Mouse (Mus musculus): ENCODE measurements around the gene Edn3. TPM values are rescaled to one million over a fixed set of nuclear protein-coding genes. Genes with fewer than 3 reads are reported as not detected.

Gene Edn3
- polyA plus RNA-seq, 1 experiment from 2014 or later: 13.0 TPM

DNA sequence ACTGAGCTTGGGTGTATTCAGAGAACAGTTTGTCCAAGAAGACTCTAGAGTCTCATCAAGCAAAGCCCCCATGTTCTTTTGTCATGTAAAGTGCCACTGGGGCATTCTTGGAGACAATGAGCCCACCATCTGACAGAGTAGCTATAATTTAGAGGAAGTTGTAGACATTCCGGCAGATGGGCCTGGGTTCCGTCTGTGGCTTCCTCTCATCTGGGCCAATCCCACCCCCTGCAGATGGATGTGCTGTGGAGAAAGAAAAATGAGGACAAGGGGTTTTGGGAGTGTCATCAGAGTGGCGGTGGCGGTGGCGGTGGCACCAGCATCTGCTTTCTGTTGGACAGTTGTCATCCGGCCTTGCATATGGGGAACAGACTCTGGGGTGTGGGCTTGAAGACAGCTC is 42.0 kb downstream of the Edn3 start:
- no peaks in the 10 kb centered on the region for H3K27me3 ChIP-seq (ENCODE audit: control insufficient read depth, insufficient read depth, low read length)
- no peaks in the 10 kb centered on the region for H3K36me3 ChIP-seq (ENCODE audit: control insufficient read depth, insufficient read depth, low read length)
- no peak overlapping the region for H3K27ac ChIP-seq (replicated peaks)
- H3K9me3 ChIP-seq (ENCODE audit: control insufficient read depth, low read length): no peaks in the 10 kb centered on the region
- no peak overlapping the region for H3K9ac ChIP-seq (ENCODE audit: low read length)
- no peak overlapping the region for H3K4me2 ChIP-seq (replicated peaks; ENCODE audit: low read depth)
- H3K4me3 ChIP-seq (ENCODE audit: low read depth, low read length): no peak overlapping the region
- ATAC-seq (ENCODE audit: low FRiP score, low TSS enrichment) (no peak), DNase-seq (ENCODE audit: low spot score) (no peak)
- WGBS: 89% methylated on average over 6 of the region's 6 CpGs
- H3K4me1 ChIP-seq (replicated peaks; ENCODE audit: control insufficient read depth, insufficient read depth): no peaks in the 10 kb centered on the region
- TF ChIP-seq CTCF (IDR thresholded peaks at IDR 0.05; ENCODE audit: low read depth) (no peak), EP300 (optimal IDR thresholded peaks at IDR 0.05) (no peak)

DNA sequence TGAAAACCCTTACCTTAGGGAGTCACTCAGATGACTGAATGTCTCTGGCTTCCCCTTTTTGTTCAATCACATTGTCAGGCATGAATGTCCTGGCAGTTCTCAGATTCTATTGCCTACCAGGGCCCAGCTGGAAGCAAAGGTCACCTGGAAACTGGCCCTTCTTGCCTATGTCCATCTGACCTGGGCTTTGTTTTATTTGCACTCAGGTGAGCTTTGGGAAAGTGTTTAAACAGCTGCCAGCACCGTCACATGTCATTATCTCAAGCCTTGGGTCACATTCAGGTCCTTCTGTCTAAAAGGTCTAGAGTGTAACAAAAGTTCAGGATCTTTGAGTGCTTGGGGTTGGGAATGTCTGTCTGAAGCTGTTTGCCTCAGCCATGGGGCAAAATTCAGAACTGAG is 43.2 kb downstream of the Edn3 start:
- Histone ChIP-seq H3K9me3 (ENCODE audit: control insufficient read depth, low read length) (no peaks in the 10 kb centered on the region), H3K4me1 (replicated peaks; ENCODE audit: control insufficient read depth, insufficient read depth) (no peaks in the 10 kb centered on the region)

DNA sequence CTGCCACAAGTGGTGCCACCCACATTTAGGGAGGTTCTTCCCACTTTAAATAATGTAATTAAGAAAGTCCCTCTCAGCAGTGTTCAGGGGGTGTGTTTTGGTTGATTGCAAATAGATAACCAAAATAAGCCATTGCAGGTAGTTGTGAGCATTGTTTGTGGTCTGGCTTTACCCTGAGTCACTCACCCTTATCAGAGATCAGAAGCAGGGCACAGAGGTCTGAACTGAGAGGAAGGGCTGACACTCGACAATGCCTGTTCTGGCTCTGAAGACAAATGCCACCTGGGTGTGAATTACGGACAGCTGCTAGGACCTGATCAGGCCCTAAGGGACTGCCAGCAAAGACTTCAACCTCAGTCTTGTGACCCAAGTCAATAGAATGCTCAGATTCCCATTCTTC is 47.5 kb downstream of the Edn3 start:
- Histone ChIP-seq H3K27me3 (ENCODE audit: control insufficient read depth, insufficient read depth, low read length) (no peaks in the 10 kb centered on the region), H3K27ac (replicated peaks) (no peak overlapping the region), H3K9me3 (ENCODE audit: control insufficient read depth, low read length) (no peaks in the 10 kb centered on the region), H3K4me2 (replicated peaks; ENCODE audit: low read depth) (no peak overlapping the region), H3K9ac (ENCODE audit: low read length) (no peak overlapping the region), H3K4me1 (replicated peaks; ENCODE audit: control insufficient read depth, insufficient read depth) (no peaks in the 10 kb centered on the region), H3K4me3 (ENCODE audit: low read depth, low read length) (no peak overlapping the region), H3K36me3 (ENCODE audit: control insufficient read depth, insufficient read depth, low read length) (no peaks in the 10 kb centered on the region)
- 56% methylated on average over 2 of the region's 2 CpGs for WGBS
- DNase-seq (ENCODE audit: low spot score) (no peak), ATAC-seq (ENCODE audit: low FRiP score, low TSS enrichment) (0 out of 2 replicates have a peak, but pooled peaks have one; percentile 32)
- TF ChIP-seq EP300 (optimal IDR thresholded peaks at IDR 0.05) (no peak), CTCF (IDR thresholded peaks at IDR 0.05; ENCODE audit: low read depth) (no peak)

More for the DNA sequence above, 43.2 kb downstream of the Edn3 start:
- WGBS: 50% methylated on average over 1 of the region's 1 CpGs
- Histone ChIP-seq H3K4me2 (replicated peaks; ENCODE audit: low read depth) (no peak overlapping the region), H3K4me3 (ENCODE audit: low read depth, low read length) (no peak overlapping the region), H3K36me3 (ENCODE audit: control insufficient read depth, insufficient read depth, low read length) (no peaks in the 10 kb centered on the region), H3K9ac (ENCODE audit: low read length) (no peak overlapping the region), H3K27ac (replicated peaks) (no peak overlapping the region), H3K27me3 (ENCODE audit: control insufficient read depth, insufficient read depth, low read length) (no peaks in the 10 kb centered on the region)
- DNase-seq (ENCODE audit: low spot score): no peak
- no peak for ATAC-seq (ENCODE audit: low FRiP score, low TSS enrichment)
- TF ChIP-seq EP300 (optimal IDR thresholded peaks at IDR 0.05) (no peak), CTCF (IDR thresholded peaks at IDR 0.05; ENCODE audit: low read depth) (no peak)

DNA sequence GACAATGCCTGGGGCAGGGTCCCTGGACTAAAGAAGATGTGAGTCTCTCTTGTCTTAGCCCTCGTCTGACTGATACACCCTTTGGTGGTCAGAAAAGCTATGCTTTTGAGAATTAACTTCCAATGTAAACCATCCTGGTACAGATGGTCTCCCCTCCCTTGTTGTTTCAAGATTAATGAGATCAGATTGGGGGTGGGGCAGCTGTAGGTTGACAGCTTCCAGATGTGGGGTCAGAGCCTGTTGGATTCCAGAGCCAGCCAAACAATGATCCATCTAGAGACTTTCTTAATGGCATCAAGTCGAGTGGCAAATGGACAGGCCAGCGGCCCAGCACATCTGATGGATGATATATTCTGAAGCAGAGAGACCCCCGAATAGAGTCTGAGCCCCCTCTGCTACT is 48.9 kb downstream of the Edn3 start:
- Histone ChIP-seq H3K27ac (replicated peaks) (no peak overlapping the region), H3K9me3 (ENCODE audit: control insufficient read depth, low read length) (no peaks in the 10 kb centered on the region), H3K4me1 (replicated peaks; ENCODE audit: control insufficient read depth, insufficient read depth) (no peaks in the 10 kb centered on the region), H3K36me3 (ENCODE audit: control insufficient read depth, insufficient read depth, low read length) (no peaks in the 10 kb centered on the region), H3K9ac (ENCODE audit: low read length) (no peak overlapping the region), H3K4me3 (ENCODE audit: low read depth, low read length) (no peak overlapping the region), H3K27me3 (ENCODE audit: control insufficient read depth, insufficient read depth, low read length) (no peaks in the 10 kb centered on the region), H3K4me2 (replicated peaks; ENCODE audit: low read depth) (no peak overlapping the region)
- WGBS: 37% methylated on average over 4 of the region's 4 CpGs
- DNase-seq (ENCODE audit: low spot score) (no peak), ATAC-seq (ENCODE audit: low FRiP score, low TSS enrichment) (no peak)
- TF ChIP-seq CTCF (IDR thresholded peaks at IDR 0.05; ENCODE audit: low read depth): no peak

DNA sequence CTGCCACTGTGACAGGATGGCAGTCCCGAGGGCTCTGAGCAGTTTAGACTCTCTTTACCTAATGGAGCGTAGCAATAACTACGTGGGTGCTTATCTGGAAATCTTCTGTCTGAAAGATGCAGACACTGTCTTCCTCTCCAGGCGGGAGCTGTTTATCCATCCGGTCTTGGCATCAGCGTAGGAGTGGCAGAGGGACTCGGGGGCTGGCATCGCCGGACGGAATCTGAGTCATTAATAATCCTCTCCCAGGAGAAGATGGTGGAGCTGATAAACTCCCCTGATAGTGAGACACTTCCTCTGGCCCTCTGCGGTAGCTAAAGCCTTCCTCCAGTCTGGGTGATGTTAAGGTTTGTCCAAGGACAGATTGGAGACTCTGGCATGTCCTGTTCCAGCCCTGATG is 52.9 kb downstream of the Edn3 start:
- H3K4me3 ChIP-seq (ENCODE audit: low read depth, low read length): no peak overlapping the region
- no peak overlapping the region for H3K4me2 ChIP-seq (replicated peaks; ENCODE audit: low read depth)
- no peaks in the 10 kb centered on the region for H3K36me3 ChIP-seq (ENCODE audit: control insufficient read depth, insufficient read depth, low read length)
- ATAC-seq (ENCODE audit: low FRiP score, low TSS enrichment): no peak
- no peak overlapping the region for H3K27ac ChIP-seq (replicated peaks)
- WGBS: 31% methylated on average over 11 of the region's 11 CpGs
- TF ChIP-seq CTCF (IDR thresholded peaks at IDR 0.05; ENCODE audit: low read depth) (no peak), EP300 (optimal IDR thresholded peaks at IDR 0.05) (no peak)
- no peaks in the 10 kb centered on the region for H3K27me3 ChIP-seq (ENCODE audit: control insufficient read depth, insufficient read depth, low read length)
- no peak overlapping the region for H3K9ac ChIP-seq (ENCODE audit: low read length)
- no peaks in the 10 kb centered on the region for H3K4me1 ChIP-seq (replicated peaks; ENCODE audit: control insufficient read depth, insufficient read depth)
- no peaks in the 10 kb centered on the region for H3K9me3 ChIP-seq (ENCODE audit: control insufficient read depth, low read length)
- no peak for DNase-seq (ENCODE audit: low spot score)

DNA sequence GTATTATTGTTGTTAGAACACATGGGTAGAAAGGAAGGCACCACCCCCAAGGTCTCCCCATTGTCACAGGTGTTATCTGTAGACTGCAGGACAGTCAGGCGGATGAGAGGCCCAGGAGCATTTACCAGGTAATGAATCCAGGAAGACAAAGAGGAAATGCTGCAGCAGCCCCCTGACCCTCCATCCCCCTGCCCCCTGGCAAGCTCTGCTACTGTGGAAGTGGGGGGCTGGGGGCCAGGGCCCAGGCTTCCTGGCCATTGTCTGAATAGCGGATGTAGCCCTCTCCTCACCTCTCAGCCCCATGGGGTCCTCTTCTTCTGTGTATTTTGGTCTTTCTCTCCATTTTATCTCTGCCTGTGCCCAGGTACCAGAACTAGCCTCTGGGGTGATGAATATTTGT is 55.7 kb downstream of the Edn3 start:
- no peak overlapping the region for H3K4me2 ChIP-seq (replicated peaks; ENCODE audit: low read depth)
- DNase-seq (ENCODE audit: low spot score) (no peak), ATAC-seq (ENCODE audit: low FRiP score, low TSS enrichment) (no peak)
- H3K27me3 ChIP-seq (ENCODE audit: control insufficient read depth, insufficient read depth, low read length): no peaks in the 10 kb centered on the region
- TF ChIP-seq EP300 (optimal IDR thresholded peaks at IDR 0.05): no peak
- TF ChIP-seq CTCF (IDR thresholded peaks at IDR 0.05; ENCODE audit: low read depth): no peak
- no peaks in the 10 kb centered on the region for H3K4me1 ChIP-seq (replicated peaks; ENCODE audit: control insufficient read depth, insufficient read depth)
- H3K27ac ChIP-seq (replicated peaks): no peak overlapping the region
- 88% methylated on average over 2 of the region's 2 CpGs for WGBS
- no peak overlapping the region for H3K9ac ChIP-seq (ENCODE audit: low read length)
- no peak overlapping the region for H3K4me3 ChIP-seq (ENCODE audit: low read depth, low read length)
- H3K9me3 ChIP-seq (ENCODE audit: control insufficient read depth, low read length): no peaks in the 10 kb centered on the region
- no peaks in the 10 kb centered on the region for H3K36me3 ChIP-seq (ENCODE audit: control insufficient read depth, insufficient read depth, low read length)

Data from stomach, postnatal 0 days (tissue).